Mouse (Mus musculus): ENCODE data around the gene Slc1a5.

DNA sequence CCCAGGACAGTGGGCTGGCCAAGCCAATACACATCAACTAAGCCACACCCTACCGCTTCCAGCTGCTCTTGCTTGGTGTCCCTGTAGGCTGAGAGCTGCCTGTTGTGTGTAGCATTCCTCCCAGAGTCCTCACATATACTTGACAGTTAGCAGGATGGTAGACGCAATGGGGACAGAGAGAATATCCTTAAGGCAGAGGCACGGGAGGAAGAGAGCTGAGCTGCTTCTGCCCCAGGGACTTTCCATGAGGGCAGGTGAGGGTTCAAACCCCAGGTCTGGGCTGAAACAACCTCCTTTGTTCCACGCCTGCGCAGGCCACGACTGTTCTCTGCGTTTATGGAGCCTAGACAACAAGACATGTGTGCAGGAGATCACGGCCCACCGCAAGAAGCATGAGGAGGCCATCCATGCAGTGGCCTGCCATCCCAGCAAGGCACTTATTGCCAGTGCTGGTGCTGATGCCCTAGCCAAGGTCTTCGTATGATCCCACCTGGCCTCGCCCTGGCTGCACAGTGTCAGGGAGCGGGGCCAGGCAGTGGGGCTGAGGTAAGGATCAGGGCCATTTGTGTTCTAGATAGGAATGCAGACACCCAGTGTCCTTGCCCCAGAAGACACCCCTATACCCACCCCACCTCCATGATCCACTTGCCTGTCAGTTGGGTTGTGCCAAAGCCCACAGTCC, 58.4 kb downstream of the Slc1a5 start:
- TF ChIP-seq UBTF (IDR thresholded peaks at IDR 0.05; ENCODE audit: low read depth, low read length) = no peak
- no peak for TF ChIP-seq CTCF (conservative IDR thresholded peaks at IDR 0.05 in 1 of 2, IDR thresholded peaks at IDR 0.05 in 1 of 2; ENCODE audit: low read depth in 2 of 2, low read length in 2 of 2)
